Mouse (Mus musculus) gastrocnemius, postnatal 10 days (tissue): ENCODE measurements around the gene Hoxd3. TPM values are rescaled to one million over a fixed set of nuclear protein-coding genes. Genes with fewer than 3 reads are reported as not detected.

Experiments
- microRNA-seq, 2 experiments: library from miRNA; unstranded; fragments of <30 nt; microRNA quantifications; one replicate each; pipeline ENCODE4 v1.2.0; 2021
- total RNA-seq, 2 experiments: library from RNA; stranded (reverse); gene quantifications; 2 replicates each; pipeline ENCODE4 v1.2.3; 2021

The Hoxd3 gene
- total RNA-seq, 2 experiments from 2014 or later = 0.26 TPM; not detected in 1

Small RNA genes lying within 50 kb of the gene (microRNA-seq; reads per million reads assigned to microRNA genes)
- gene Gm44463 = 0 reads per million in 2 experiments
- 5,953 to 12,915 reads per million in 2 experiments for gene Mir10b

Other genes starting within 250 kb of the Hoxd3 start
- gene Lnpk, start 132.5 kb upstream of the Hoxd3 start, total RNA-seq = 10 to 100 TPM; 62.4 to 66.0 TPM
- gene Evx2, start 52.4 kb upstream of the Hoxd3 start, total RNA-seq = under 1 TPM in 1 of 2 experiments, not detected in 1; 0.07 TPM
- gene Hoxd13, start 43.6 kb upstream of the Hoxd3 start, total RNA-seq = not detected
- not detected for gene Hoxd12, start 36.9 kb upstream of the Hoxd3 start, total RNA-seq
- under 1 TPM; 0.23 to 0.56 TPM for gene Hoxd11, start 32.4 kb upstream of the Hoxd3 start, total RNA-seq
- gene Hoxd10, start 20.0 kb upstream of the Hoxd3 start, total RNA-seq = 1 to 10 TPM; 3.9 to 4.5 TPM
- gene Hoxd9, start 14.2 kb upstream of the Hoxd3 start, total RNA-seq = 10 to 100 TPM; 12.6 to 16.1 TPM
- 10 to 100 TPM; 38.3 to 46.1 TPM for gene Hoxd8, start 7.3 kb upstream of the Hoxd3 start, total RNA-seq
- 1 to 10 TPM; 2.1 to 4.8 TPM for gene Hoxd4, start within 50 bp of the Hoxd3 start, total RNA-seq
- under 1 TPM; 0.21 to 0.43 TPM for gene Gm28230, start 14.8 kb downstream of the Hoxd3 start, total RNA-seq
- not detected for gene Hoxd1, start 51.1 kb downstream of the Hoxd3 start, total RNA-seq
- 10 to 100 TPM; 49.5 to 51.0 TPM for gene Mtx2, start 113.9 kb downstream of the Hoxd3 start, total RNA-seq